Mouse (Mus musculus) myocyte (in vitro differentiated cells): Measurements from ENCODE around the gene Mgat3.

Experiments
- CEBPB ChIP-seq: IDR thresholded peaks from 2 replicates; pipeline ENCODE4 v1.6.1; 2011; ENCODE audit warnings: mild to moderate bottlenecking, moderate library complexity; ENCODE audit not compliant: poor library complexity, insufficient read depth, severe bottlenecking
- E2F4 ChIP-seq: IDR thresholded peaks from one replicate; pipeline ENCODE4 v1.6.1; 2011; ENCODE audit warnings: mild to moderate bottlenecking, control low read depth, moderate library complexity; ENCODE audit not compliant: insufficient read depth
- MAX ChIP-seq: IDR thresholded peaks from one replicate; pipeline ENCODE4 v1.6.1; 2011; ENCODE audit warnings: low read depth, mild to moderate bottlenecking, control low read depth
- MYOD1 ChIP-seq, 3 experiments: IDR thresholded peaks; one replicate each; pipeline ENCODE4 v1.6.1; 2011; ENCODE audit warnings: control low read depth in 2 of 3, low read depth in 2 of 3, mild to moderate bottlenecking in 2 of 3, moderate library complexity in 1 of 3; ENCODE audit not compliant: insufficient read length in 2 of 3, control insufficient read depth in 1 of 3
- MYOG ChIP-seq, 3 experiments: IDR thresholded peaks; one replicate each; pipeline ENCODE4 v1.6.1; 2011; ENCODE audit warnings: control low read depth in 2 of 3, low read depth in 2 of 3, mild to moderate bottlenecking in 2 of 3; ENCODE audit not compliant: insufficient read length in 2 of 3, control insufficient read depth in 1 of 3, insufficient read depth in 1 of 3
- POLR2A ChIP-seq: IDR thresholded peaks from one replicate; pipeline ENCODE4 v1.6.1; 2011; ENCODE audit warnings: low read depth, mild to moderate bottlenecking, control low read depth, moderate library complexity; ENCODE audit not compliant: insufficient read length
- POLR2AphosphoS2 ChIP-seq: IDR thresholded peaks from one replicate; pipeline ENCODE4 v1.6.1; 2011; ENCODE audit warnings: low read depth, control low read depth; ENCODE audit not compliant: insufficient read length
- TCF12 ChIP-seq: IDR thresholded peaks from one replicate; pipeline ENCODE4 v1.6.1; 2011; ENCODE audit warnings: mild to moderate bottlenecking, control low read depth; ENCODE audit not compliant: poor library complexity, insufficient read depth, severe bottlenecking
- TCF3 ChIP-seq: IDR thresholded peaks from one replicate; pipeline ENCODE4 v1.6.1; 2011; ENCODE audit warnings: low read depth, control low read depth; ENCODE audit not compliant: insufficient read length

DNA sequence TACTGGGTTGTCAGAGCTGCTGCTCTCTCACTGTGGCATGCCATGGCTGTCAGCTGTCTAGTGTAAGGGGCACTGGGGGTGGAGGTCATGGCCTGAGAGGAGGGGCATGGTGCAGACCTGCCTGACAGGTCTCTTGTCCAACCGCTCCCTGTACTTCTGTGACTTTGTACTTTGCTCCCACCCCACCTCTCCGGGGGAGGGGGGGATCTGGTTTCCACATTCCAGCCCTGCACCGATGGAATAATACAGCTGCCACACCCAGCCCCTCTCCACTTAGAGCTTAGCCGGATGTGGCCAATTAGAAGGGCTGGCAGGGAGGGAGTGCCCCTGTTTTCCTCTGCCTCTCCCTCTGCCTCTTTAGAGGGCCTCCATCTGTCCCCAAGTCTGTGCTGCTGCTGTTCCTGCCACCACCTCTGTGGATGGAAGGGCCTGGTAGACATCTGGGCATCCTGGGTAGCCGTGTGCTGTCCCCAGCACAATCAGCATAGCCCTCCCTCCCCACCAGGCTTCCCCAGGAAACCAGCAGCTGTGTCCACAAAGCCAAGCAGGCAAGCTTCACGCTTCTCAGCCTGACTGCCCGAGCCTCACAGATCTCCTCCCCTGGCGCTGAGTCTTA, 14.1 kb upstream of the Mgat3 start:
- no peak for TF ChIP-seq MAX
- TF ChIP-seq CEBPB, result no peak
- peak; percentile 65 for TF ChIP-seq POLR2A
- no peak for TF ChIP-seq E2F4
- no peak for TF ChIP-seq TCF12
- TF ChIP-seq MYOG (IDR thresholded peaks at IDR 0.05; ENCODE audit: control insufficient read depth in 1 of 3, insufficient read depth in 1 of 3, insufficient read length in 2 of 3, low read depth in 2 of 3), result peak; percentile 43 to 78 (median 53)
- peak; percentile 24 to 87 (median 63) for TF ChIP-seq MYOD1 (IDR thresholded peaks at IDR 0.05; ENCODE audit: control insufficient read depth in 1 of 3, insufficient read length in 2 of 3, low read depth in 2 of 3)
- TF ChIP-seq TCF3, result no peak
- TF ChIP-seq POLR2AphosphoS2, result peak; percentile 69
